Mouse (Mus musculus) thymus, postnatal 14 days (tissue): Measurements from ENCODE around the gene Sort1.

Experiments
- DNase-seq: peaks from one replicate; pipeline ENCODE4 v3.0.0; 2021

Sort1 gene

GRCm38 (mm10) chr3:108295379-108296219 lies 11.7 kb downstream of the Sort1 start:
- no peak for DNase-seq

- peak; percentile 16 for DNase-seq
These were observed 12.6 kb downstream of the Sort1 start for GRCm38 (mm10) chr3:108296220-108297049.

GRCm38 (mm10) chr3:108297050-108297419 lies 13.2 kb downstream of the Sort1 start:
- no peak for DNase-seq

GRCm38 (mm10) chr3:108297603-108298553 lies 14.0 kb downstream of the Sort1 start:
- no peak for DNase-seq

GRCm38 (mm10) chr3:108300455-108301030 lies 16.7 kb downstream of the Sort1 start:
- DNase-seq = no peak

GRCm38 (mm10) chr3:108303683-108304082 lies 19.8 kb downstream of the Sort1 start:
- no peak for DNase-seq

- DNase-seq = no peak
These were observed 20.9 kb downstream of the Sort1 start for GRCm38 (mm10) chr3:108304747-108305146.

- no peak for DNase-seq
These were observed 22.5 kb downstream of the Sort1 start for GRCm38 (mm10) chr3:108306387-108306786.

GRCm38 (mm10) chr3:108307485-108307884 lies 23.6 kb downstream of the Sort1 start:
- no peak for DNase-seq

- DNase-seq = no peak
These were observed 27.0 kb downstream of the Sort1 start for GRCm38 (mm10) chr3:108310921-108311341.

GRCm38 (mm10) chr3:108311688-108312087 lies 27.8 kb downstream of the Sort1 start:
- DNase-seq = no peak

- DNase-seq = no peak
These were observed 28.5 kb downstream of the Sort1 start for GRCm38 (mm10) chr3:108312414-108312813.

GRCm38 (mm10) chr3:108313138-108313537 lies 29.3 kb downstream of the Sort1 start:
- DNase-seq = no peak

- no peak for DNase-seq
These were observed 30.3 kb downstream of the Sort1 start for GRCm38 (mm10) chr3:108314038-108314675.

- no peak for DNase-seq
These were observed 34.6 kb downstream of the Sort1 start for GRCm38 (mm10) chr3:108318517-108318916.

- DNase-seq = no peak
These were observed 37.8 kb downstream of the Sort1 start for GRCm38 (mm10) chr3:108321671-108322070.

GRCm38 (mm10) chr3:108322136-108322535 lies 38.3 kb downstream of the Sort1 start:
- no peak for DNase-seq

- DNase-seq = no peak
These were observed 39.1 kb downstream of the Sort1 start for GRCm38 (mm10) chr3:108322962-108323361.

GRCm38 (mm10) chr3:108324837-108325236 lies 41.0 kb downstream of the Sort1 start:
- DNase-seq = no peak

GRCm38 (mm10) chr3:108325521-108325920 lies 41.6 kb downstream of the Sort1 start:
- DNase-seq = no peak

GRCm38 (mm10) chr3:108327275-108327674 lies 43.4 kb downstream of the Sort1 start:
- no peak for DNase-seq

- no peak for DNase-seq
These were observed 44.0 kb downstream of the Sort1 start for GRCm38 (mm10) chr3:108327916-108328315.
